Mouse (Mus musculus): ENCODE measurements around the gene Gm19935. TPM values are rescaled to one million over a fixed set of nuclear protein-coding genes. Genes with fewer than 3 reads are reported as not detected.

Gm19935 gene
- not detected in 2 replicates for polyA plus RNA-seq (2016; fragmentation: Nextera tagmentation; extraction: Ambion mirVana)

DNA sequence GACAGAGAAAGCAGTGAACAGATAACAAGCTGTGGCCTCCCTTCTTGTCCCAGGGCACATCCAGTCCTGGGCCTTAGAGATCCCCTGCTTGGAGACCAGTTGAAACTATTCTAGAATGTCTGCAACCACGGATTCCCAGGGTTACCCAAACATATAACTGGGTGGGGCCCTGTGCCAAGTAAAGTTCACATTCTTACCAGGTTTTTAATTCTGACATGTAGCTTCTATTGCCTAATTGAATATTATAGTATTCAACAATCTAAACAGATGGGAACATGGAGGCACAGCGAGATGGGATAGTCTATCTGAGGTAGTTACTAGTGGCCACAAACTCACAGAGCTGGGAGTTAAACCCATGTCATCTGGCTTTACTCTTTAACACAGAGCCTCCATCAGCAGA is at the start of gene Gm19935:
Gene Gm19935, minus strand, starts transcription at position 101 of the 400 bp plus-strand sequence.
- ATAC-seq (ENCODE audit: insufficient number of reproducible peaks, low FRiP score) = no peak
- Histone ChIP-seq H3K27ac (ENCODE audit: poor library complexity, severe bottlenecking) (no peak within 1 kb of the TSS), H3K4me2 (no peak within 1 kb of the TSS), H3K9ac (no peak within 1 kb of the TSS), H3K9me3 (replicated peaks) (peaks cover 3% of the 10 kb centered on the region; the same call in 1 of the 2 replicates), H3K36me3 (no peaks in the 10 kb centered on the region), H3K4me1 (replicated peaks) (no peaks in the 10 kb centered on the region; the same call in 1 of the 2 replicates), H3K4me3 (no peak within 1 kb of the TSS), H3K27me3 (replicated peaks) (no peaks in the 10 kb centered on the region)
- 83% methylated on average over 2 of the region's 2 CpGs for WGBS

DNA sequence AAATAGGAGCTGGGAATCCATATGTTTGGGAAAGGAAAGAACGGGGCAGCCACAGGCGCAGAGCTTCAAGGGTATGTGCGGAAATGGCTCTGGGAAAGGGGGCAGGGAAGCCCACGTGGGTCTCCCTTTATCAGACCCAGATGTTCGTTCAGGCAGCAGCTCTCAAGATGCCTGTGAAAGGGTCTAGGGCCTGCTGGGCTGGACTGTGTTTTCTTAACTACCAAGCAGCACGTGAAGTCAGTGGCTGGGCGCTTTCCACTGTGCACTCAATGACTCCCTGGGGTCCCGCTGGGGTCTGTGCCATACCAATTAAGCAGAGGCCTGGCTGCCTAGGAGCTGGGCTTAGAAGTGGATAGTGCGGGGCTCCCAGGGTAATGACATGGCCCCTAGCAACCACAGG is 44.8 kb upstream of the Gm19935 start:
- Histone ChIP-seq H3K9me3 (replicated peaks) (no peaks in the 10 kb centered on the region), H3K4me1 (replicated peaks) (peaks cover 23% of the 10 kb centered on the region), H3K36me3 (no peaks in the 10 kb centered on the region), H3K9ac (0 out of 2 replicates have a peak overlapping the region, but pooled peaks have one; percentile 24), H3K27ac (ENCODE audit: poor library complexity, severe bottlenecking) (peak overlapping the region; percentile 80), H3K27me3 (replicated peaks) (no peaks in the 10 kb centered on the region), H3K4me3 (no peak overlapping the region), H3K4me2 (peak overlapping the region; percentile 41)
- peak; percentile 86 for ATAC-seq (ENCODE audit: insufficient number of reproducible peaks, low FRiP score)
- 5% methylated on average over 9 of the region's 9 CpGs for WGBS

DNA sequence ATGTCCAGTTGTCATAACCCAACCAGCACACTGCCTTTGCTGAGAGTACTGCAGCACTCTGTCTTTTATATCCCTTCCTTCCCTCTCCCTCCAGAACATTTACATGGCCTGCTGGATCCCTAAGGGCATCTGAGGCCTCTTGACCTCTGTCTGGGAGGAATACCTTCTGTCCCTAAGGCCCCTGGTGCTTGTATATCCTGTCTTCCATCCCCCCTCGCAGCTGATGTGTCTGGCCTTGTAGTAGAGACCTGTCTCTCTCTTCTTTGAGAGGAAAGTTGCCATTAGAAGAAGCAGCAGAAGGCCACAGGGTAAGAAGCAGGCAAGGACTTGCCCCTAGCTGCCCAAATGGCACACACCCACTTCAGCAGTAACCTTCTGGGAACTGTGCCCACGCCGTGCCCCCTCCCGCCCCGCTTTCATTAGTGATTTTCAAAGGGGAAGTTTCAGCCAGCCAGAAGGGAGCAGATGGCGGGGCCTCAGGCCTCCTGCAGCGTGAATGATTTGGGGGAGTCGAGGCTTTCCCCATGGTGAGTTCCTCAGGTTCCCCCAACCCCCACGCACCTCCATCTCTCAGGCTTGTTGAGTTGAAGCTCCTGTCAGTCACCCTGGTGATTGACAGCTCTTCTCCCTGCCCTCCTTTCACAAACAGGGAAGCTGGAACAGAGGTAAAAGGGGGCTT is 44.2 kb upstream of the Gm19935 start:
- Histone ChIP-seq H3K9ac (no peak overlapping the region), H3K27me3 (replicated peaks) (no peaks in the 10 kb centered on the region), H3K4me1 (replicated peaks) (peaks cover 23% of the 10 kb centered on the region), H3K4me2 (peak overlapping the region; percentile 41), H3K9me3 (replicated peaks) (no peaks in the 10 kb centered on the region), H3K36me3 (no peaks in the 10 kb centered on the region), H3K4me3 (no peak overlapping the region), H3K27ac (ENCODE audit: poor library complexity, severe bottlenecking) (peak overlapping the region; percentile 80)
- ATAC-seq (ENCODE audit: insufficient number of reproducible peaks, low FRiP score) = no peak
- 23% methylated on average over 9 of the region's 9 CpGs for WGBS

DNA sequence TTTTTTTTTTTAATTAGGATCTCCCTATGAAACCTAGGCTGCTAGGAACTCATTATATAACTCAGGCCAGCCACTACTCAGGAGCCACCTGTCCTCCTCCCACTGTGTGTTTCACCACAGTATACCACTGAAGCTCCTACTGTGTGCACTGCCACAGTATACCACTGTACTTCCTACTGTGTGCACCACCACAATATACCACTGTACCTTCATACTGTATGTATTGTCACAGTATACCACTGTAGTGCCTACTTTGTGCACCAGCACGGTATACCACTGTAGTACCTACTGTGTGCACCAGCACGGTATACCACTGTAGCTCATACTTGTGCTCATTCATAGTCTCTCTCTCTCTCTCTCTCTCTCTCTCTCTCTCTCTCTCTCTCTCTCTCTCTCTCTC is 40.9 kb upstream of the Gm19935 start:
- 88% methylated on average over 2 of the region's 2 CpGs for WGBS
- Histone ChIP-seq H3K9me3 (replicated peaks) (no peaks in the 10 kb centered on the region), H3K4me3 (no peak overlapping the region), H3K4me2 (no peak overlapping the region), H3K27ac (ENCODE audit: poor library complexity, severe bottlenecking) (no peak overlapping the region), H3K27me3 (replicated peaks) (no peaks in the 10 kb centered on the region), H3K36me3 (no peaks in the 10 kb centered on the region), H3K9ac (no peak overlapping the region), H3K4me1 (replicated peaks) (peaks cover 37% of the 10 kb centered on the region)
- ATAC-seq (ENCODE audit: insufficient number of reproducible peaks, low FRiP score) = no peak

DNA sequence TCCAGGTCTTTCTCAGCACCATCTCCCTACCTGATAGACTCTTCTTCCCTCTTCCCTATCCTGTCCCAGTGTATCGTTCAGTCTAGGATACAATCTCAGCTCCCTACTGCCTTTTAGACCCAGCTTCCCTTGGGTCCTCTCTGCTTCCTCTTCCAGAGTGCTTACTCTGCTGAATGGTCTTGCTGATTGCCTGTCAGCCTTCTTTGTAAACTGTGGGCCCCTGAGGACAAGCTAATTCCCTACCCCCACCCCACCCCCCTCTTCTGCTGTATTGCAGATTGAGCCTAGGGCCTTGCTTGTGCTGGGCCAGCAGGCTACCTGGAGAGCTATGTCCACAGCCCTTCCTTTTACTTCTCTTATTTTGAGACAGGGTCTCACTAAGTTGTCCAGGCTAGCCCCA is 39.8 kb upstream of the Gm19935 start:
- H3K27me3 ChIP-seq (replicated peaks) = no peaks in the 10 kb centered on the region
- no peak overlapping the region for H3K4me3 ChIP-seq
- WGBS = 54% methylated on average over 1 of the region's 1 CpGs
- peaks cover 29% of the 10 kb centered on the region for H3K4me1 ChIP-seq (replicated peaks)
- H3K9ac ChIP-seq = no peak overlapping the region
- no peaks in the 10 kb centered on the region for H3K9me3 ChIP-seq (replicated peaks)
- no peak for ATAC-seq (ENCODE audit: insufficient number of reproducible peaks, low FRiP score)
- H3K4me2 ChIP-seq = no peak overlapping the region
- H3K27ac ChIP-seq (ENCODE audit: poor library complexity, severe bottlenecking) = no peak overlapping the region
- 0 out of 2 replicates have a peak, but pooled peaks cover 1% of the 10 kb centered on the region for H3K36me3 ChIP-seq

DNA sequence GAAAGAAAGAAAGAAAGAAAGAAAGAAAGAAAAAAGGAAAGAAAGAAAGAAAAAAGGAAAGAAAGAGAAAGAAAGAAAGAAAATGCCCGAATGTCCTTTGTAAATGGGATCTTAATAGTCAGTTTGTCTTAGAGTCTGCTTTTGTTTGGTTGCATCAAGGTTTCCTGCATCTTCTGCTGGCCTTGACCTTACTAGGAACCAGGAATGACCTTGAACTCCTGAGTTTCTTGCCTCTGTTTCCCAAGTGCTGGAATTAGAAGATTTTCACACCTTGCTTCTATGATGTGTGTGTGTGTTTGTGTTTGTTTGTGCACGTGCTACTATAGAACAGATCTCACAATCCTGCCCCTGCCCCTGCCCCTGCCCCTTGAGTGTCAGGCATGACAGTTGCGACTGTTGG is 39.0 kb upstream of the Gm19935 start:
- Histone ChIP-seq H3K36me3 (0 out of 2 replicates have a peak, but pooled peaks cover 3% of the 10 kb centered on the region), H3K9ac (no peak overlapping the region), H3K4me2 (no peak overlapping the region), H3K4me3 (no peak overlapping the region), H3K9me3 (replicated peaks) (no peaks in the 10 kb centered on the region), H3K27ac (ENCODE audit: poor library complexity, severe bottlenecking) (no peak overlapping the region), H3K4me1 (replicated peaks) (peaks cover 21% of the 10 kb centered on the region), H3K27me3 (replicated peaks) (no peaks in the 10 kb centered on the region)
- WGBS = 83% methylated on average over 3 of the region's 3 CpGs
- ATAC-seq (ENCODE audit: insufficient number of reproducible peaks, low FRiP score) = no peak

DNA sequence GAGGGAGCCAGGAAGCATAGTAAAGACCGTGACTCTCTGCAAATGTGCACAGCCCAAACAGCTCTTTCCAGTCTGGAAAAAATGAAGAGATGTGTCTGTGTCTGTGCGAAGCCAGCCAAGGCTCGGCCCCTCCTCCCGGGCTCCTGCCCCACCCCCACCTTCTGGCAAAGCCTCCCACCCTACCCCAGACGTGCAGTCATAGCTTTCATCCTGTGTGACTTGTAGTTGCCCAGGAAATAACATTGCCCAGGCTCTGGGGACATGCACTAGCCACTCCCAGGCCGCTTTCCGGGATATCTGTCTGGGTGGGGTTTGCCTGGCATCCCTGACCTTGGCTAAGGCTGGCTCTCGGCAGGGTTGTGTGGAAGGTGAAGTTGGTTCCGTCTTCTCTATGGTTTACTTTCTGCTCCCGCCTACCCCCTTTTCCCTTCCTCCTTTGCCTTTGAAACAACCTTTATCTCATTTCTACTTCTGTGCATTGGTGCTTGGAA is 37.5 kb upstream of the Gm19935 start:
- Histone ChIP-seq H3K27me3 (replicated peaks) (no peaks in the 10 kb centered on the region), H3K4me3 (no peak overlapping the region), H3K4me2 (peak overlapping the region; percentile 58), H3K4me1 (replicated peaks) (peaks cover 21% of the 10 kb centered on the region), H3K36me3 (0 out of 2 replicates have a peak, but pooled peaks cover 3% of the 10 kb centered on the region), H3K9me3 (replicated peaks) (no peaks in the 10 kb centered on the region), H3K9ac (no peak overlapping the region), H3K27ac (ENCODE audit: poor library complexity, severe bottlenecking) (peak overlapping the region; percentile 66)
- ATAC-seq (ENCODE audit: insufficient number of reproducible peaks, low FRiP score) = peak; percentile 74
- WGBS = 11% methylated on average over 10 of the region's 10 CpGs

DNA sequence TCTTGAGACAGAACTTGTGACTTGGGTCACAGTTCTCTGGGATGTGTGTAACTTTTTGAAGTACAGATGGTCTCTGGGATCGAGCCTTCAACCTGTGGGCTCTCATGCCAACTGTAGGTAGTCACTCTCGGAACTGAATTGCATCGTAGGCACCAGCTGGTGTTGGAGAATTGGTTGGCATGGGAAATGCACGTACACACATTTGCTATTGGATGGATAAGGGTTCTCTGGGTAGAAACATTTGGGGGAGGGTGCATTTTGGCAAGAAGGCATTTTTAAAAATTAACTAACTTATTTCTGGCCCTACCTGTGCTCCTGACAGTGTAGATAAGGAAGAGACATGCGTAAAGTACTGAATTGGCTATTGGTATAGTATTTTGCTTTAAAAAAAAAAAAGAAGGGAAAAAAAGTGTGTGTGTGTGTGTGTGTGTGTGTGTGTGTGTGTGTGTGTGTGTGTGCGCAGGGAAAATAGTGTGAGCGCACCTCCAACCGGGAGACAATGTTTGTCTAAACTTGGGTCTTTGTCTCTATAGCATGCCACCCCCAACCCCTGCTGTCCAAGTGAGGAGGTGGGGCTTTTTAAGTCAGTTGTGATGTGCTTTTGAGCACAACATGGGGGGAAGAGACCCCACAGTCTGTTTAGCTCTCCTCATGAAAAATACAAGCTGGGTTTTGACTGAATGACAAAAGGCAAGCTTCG is 36.9 kb upstream of the Gm19935 start:
- H3K27me3 ChIP-seq (replicated peaks) = no peaks in the 10 kb centered on the region
- H3K4me1 ChIP-seq (replicated peaks) = peaks cover 18% of the 10 kb centered on the region
- ATAC-seq (ENCODE audit: insufficient number of reproducible peaks, low FRiP score) = no peak
- WGBS = 70% methylated on average over 9 of the region's 9 CpGs
- no peak overlapping the region for H3K4me3 ChIP-seq
- H3K4me2 ChIP-seq = peak overlapping the region; percentile 58
- no peak overlapping the region for H3K9ac ChIP-seq
- 0 out of 2 replicates have a peak, but pooled peaks cover 3% of the 10 kb centered on the region for H3K36me3 ChIP-seq
- H3K27ac ChIP-seq (ENCODE audit: poor library complexity, severe bottlenecking) = peak overlapping the region; percentile 66
- no peaks in the 10 kb centered on the region for H3K9me3 ChIP-seq (replicated peaks)

DNA sequence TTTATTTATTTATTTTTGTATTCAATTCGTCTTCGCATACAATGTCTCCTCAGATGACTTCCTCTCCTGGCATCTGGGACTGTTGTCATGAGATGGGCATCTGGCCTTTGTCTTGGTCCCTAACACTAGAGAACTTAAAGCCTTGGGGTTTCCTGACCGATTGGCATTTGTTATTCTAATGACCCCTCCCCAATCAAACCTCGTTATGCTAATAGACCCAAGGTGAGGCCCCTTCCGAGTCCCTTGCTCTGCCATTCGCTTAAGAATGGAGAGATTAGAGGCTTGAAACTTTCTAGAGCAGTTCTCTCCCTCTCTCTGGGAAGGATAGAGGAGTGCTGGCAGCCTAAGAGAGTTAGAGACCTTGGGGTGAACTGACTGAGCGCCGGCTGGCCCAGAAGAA is 34.4 kb upstream of the Gm19935 start:
- WGBS = 53% methylated on average over 8 of the region's 8 CpGs
- Histone ChIP-seq H3K4me3 (no peak overlapping the region), H3K4me2 (no peak overlapping the region), H3K9me3 (replicated peaks) (no peaks in the 10 kb centered on the region), H3K4me1 (replicated peaks) (peaks cover 18% of the 10 kb centered on the region), H3K9ac (no peak overlapping the region), H3K27me3 (replicated peaks) (no peaks in the 10 kb centered on the region), H3K36me3 (0 out of 2 replicates have a peak, but pooled peaks cover 3% of the 10 kb centered on the region), H3K27ac (ENCODE audit: poor library complexity, severe bottlenecking) (no peak overlapping the region)
- ATAC-seq (ENCODE audit: insufficient number of reproducible peaks, low FRiP score) = no peak

DNA sequence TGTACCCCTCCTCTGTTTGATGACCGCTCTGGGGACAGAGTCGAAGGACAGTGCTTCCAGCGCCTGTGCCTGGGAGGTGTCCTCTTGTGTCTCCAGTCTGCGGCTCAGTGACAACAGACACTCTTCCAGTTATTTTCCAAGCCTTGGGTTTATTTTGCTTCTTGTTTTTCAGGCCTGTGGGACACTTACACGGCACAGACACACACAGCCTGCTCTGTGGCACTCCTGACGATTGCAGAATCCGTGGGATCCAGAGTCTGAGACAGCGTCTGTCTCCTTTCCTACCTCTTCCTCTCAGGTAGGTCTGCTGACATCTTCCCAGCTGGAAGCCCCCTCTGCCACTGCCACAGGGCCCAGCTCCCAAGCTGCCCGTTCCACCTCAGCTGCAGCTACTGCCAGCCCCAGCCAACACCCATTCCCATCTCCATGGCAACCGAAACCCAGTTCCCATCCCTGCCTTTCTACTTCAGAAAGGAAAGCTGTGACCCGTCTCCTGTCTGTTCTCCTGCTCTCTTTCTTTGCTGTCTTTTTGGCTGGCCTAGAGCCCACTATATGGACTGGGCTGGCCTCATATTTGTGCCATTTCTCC is 32.4 kb upstream of the Gm19935 start:
- Histone ChIP-seq H3K4me2 (no peak overlapping the region), H3K9me3 (replicated peaks) (no peaks in the 10 kb centered on the region), H3K4me1 (replicated peaks) (peaks cover 11% of the 10 kb centered on the region), H3K27me3 (replicated peaks) (no peaks in the 10 kb centered on the region), H3K36me3 (0 out of 2 replicates have a peak, but pooled peaks cover 3% of the 10 kb centered on the region), H3K4me3 (no peak overlapping the region), H3K9ac (no peak overlapping the region), H3K27ac (ENCODE audit: poor library complexity, severe bottlenecking) (no peak overlapping the region)
- ATAC-seq (ENCODE audit: insufficient number of reproducible peaks, low FRiP score) = no peak
- 60% methylated on average over 11 of the region's 11 CpGs for WGBS

DNA sequence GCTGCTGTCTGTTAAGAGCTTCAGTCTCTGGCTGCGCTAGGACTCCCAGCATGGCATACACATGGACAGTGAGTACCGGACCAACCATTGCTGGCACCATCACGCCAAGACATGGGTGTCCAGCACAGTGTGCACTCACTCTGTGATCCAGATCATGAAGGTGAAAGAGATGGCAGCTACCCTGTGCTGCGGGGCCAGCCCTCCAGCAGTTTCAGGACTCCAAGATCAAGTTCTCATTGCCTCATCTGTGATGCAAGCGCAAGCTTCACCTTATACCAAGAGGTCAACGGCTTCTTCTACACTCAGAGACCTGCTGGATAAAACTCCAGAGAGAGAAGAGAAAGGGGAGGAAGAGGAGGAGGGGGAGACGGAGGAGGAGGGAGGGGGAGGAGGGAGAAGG is 30.8 kb upstream of the Gm19935 start:
- no peak overlapping the region for H3K9ac ChIP-seq
- H3K4me1 ChIP-seq (replicated peaks) = 0 out of 2 replicates have a peak, but pooled peaks cover 3% of the 10 kb centered on the region
- H3K27me3 ChIP-seq (replicated peaks) = no peaks in the 10 kb centered on the region
- 0 out of 2 replicates have a peak, but pooled peaks cover 3% of the 10 kb centered on the region for H3K36me3 ChIP-seq
- WGBS = 87% methylated on average over 7 of the region's 7 CpGs
- H3K4me3 ChIP-seq = no peak overlapping the region
- no peak overlapping the region for H3K4me2 ChIP-seq
- ATAC-seq (ENCODE audit: insufficient number of reproducible peaks, low FRiP score) = no peak
- no peaks in the 10 kb centered on the region for H3K9me3 ChIP-seq (replicated peaks)
- H3K27ac ChIP-seq (ENCODE audit: poor library complexity, severe bottlenecking) = no peak overlapping the region

Measured in heart, embryonic 12.5 days (tissue).